Mouse (Mus musculus): ENCODE measurements around the gene Dhx36.
A peak's percentile ranks its signal among the peaks of the same experiment; 100 is the strongest.

The Dhx36 gene

GRCm38 (mm10) chr3:62506488-62507205, at the start of gene Dhx36:
TSS of gene Dhx36 (minus strand) at chr3:62507004.
- DNase-seq (ENCODE audit: low read depth, low spot score): peak; percentile 96

- no peak for DNase-seq (ENCODE audit: low read depth, low spot score)
Observed at GRCm38 (mm10) chr3:62527593-62527992, 20.8 kb upstream of the Dhx36 start.

- peak; percentile 75 for DNase-seq (ENCODE audit: low read depth, low spot score)
Observed at GRCm38 (mm10) chr3:62527160-62527559, 20.4 kb upstream of the Dhx36 start.

- DNase-seq (ENCODE audit: low read depth, low spot score): no peak
Observed at GRCm38 (mm10) chr3:62507206-62507647, 423 bp upstream of the Dhx36 start.

GRCm38 (mm10) chr3:62505166-62505900, 1.5 kb downstream of the Dhx36 start:
- peak; percentile 55 for DNase-seq (ENCODE audit: low read depth, low spot score)

- no peak for DNase-seq (ENCODE audit: low read depth, low spot score)
Observed at GRCm38 (mm10) chr3:62499327-62499726, 7.5 kb downstream of the Dhx36 start.

GRCm38 (mm10) chr3:62492568-62492967, 14.2 kb downstream of the Dhx36 start:
- no peak for DNase-seq (ENCODE audit: low read depth, low spot score)

GRCm38 (mm10) chr3:62484340-62484739, 22.5 kb downstream of the Dhx36 start:
- DNase-seq (ENCODE audit: low read depth, low spot score): no peak

GRCm38 (mm10) chr3:62470179-62470578, 36.6 kb downstream of the Dhx36 start:
- peak; percentile 20 for DNase-seq (ENCODE audit: low read depth, low spot score)

GRCm38 (mm10) chr3:62464276-62464675, 42.5 kb downstream of the Dhx36 start:
- no peak for DNase-seq (ENCODE audit: low read depth, low spot score)

GRCm38 (mm10) chr3:62459483-62459882, 47.3 kb downstream of the Dhx36 start:
- DNase-seq (ENCODE audit: low read depth, low spot score): no peak

- peak; percentile 76 for DNase-seq (ENCODE audit: low read depth, low spot score)
Observed at GRCm38 (mm10) chr3:62458284-62459013, 48.4 kb downstream of the Dhx36 start.

- peak; percentile 23 for DNase-seq (ENCODE audit: low read depth, low spot score)
Observed at GRCm38 (mm10) chr3:62455854-62456253, 51.0 kb downstream of the Dhx36 start.

GRCm38 (mm10) chr3:62454096-62454495, 52.7 kb downstream of the Dhx36 start:
- DNase-seq (ENCODE audit: low read depth, low spot score): no peak

- no peak for DNase-seq (ENCODE audit: low read depth, low spot score)
Observed at GRCm38 (mm10) chr3:62452961-62453360, 53.8 kb downstream of the Dhx36 start.

GRCm38 (mm10) chr3:62449871-62450496, 56.8 kb downstream of the Dhx36 start:
- DNase-seq (ENCODE audit: low read depth, low spot score): peak; percentile 23

GRCm38 (mm10) chr3:62447151-62447550, 59.7 kb downstream of the Dhx36 start:
- DNase-seq (ENCODE audit: low read depth, low spot score): no peak

- DNase-seq (ENCODE audit: low read depth, low spot score): no peak
Observed at GRCm38 (mm10) chr3:62446271-62446670, 60.5 kb downstream of the Dhx36 start.

- no peak for DNase-seq (ENCODE audit: low read depth, low spot score)
Observed at GRCm38 (mm10) chr3:62443582-62444194, 63.1 kb downstream of the Dhx36 start.

GRCm38 (mm10) chr3:62440431-62440969, 66.3 kb downstream of the Dhx36 start:
- DNase-seq (ENCODE audit: low read depth, low spot score): no peak

- DNase-seq (ENCODE audit: low read depth, low spot score): no peak
Observed at GRCm38 (mm10) chr3:62435923-62436322, 70.9 kb downstream of the Dhx36 start.
